Mouse (Mus musculus) ovary, adult 18-20 months (tissue): ENCODE measurements around the gene Nbr1.
"Not testable (repeated sequence)": the region's sequence is repeated elsewhere in the genome, so short reads cannot be mapped to it uniquely, and the experiment has no call there.

Experiments used
- DNase-seq: peaks from one replicate; pipeline ENCODE4 v3.0.0; 2022; ENCODE audit warnings: low spot score, mixed read lengths

The Nbr1 gene

DNA sequence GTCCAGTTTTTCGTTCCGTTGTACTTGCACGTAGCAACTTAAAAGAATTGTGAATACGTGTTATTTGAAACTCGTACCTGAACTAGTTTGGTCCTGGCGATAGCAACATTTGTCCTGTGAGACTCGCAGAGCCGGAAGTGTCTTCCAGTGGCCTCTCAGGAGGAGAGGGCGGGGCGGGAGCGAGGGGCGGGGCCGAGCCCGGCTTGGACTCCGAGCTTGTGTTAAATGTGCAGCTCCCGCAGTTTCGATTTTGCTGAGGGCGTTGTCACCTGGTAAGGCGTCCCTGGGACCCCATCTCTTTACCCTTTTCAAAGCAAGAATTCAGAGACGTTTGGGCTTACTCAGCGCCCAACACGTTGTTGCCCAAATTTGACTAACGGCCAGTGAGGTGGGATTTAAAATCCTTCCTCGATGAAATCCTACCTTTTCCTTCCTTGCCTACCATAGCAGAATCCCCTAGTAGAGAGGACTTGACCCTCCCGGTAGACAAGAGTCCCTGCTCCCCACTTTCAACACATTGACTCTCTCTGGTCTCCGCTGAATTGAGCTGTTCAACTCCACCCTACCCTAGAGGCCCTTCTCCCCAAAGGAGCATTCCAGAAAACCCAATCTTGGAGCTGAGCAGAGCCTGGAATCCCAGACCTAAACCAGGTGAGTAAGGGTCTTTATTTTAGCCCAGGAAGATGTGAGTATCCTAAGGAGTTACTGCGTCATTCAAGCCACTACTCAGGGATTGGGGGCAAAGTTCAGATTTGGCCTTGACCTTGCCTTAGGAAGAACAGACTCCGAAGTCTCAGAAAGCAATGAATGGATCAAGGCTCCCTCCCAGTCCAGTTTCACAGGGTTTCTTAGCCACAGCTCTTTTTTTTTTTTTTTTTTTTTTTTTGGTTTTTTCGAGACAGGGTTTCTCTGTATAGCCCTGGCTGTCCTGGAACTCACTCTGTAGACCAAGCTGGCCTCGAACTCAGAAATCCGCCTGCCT, 30.4 kb downstream of the Nbr1 start, which contains the start of gene Tmem106a:
Tmem106a (plus strand) TSS at position 189 of the 982 bp plus-strand sequence.
- peak; percentile 41 for DNase-seq

DNA sequence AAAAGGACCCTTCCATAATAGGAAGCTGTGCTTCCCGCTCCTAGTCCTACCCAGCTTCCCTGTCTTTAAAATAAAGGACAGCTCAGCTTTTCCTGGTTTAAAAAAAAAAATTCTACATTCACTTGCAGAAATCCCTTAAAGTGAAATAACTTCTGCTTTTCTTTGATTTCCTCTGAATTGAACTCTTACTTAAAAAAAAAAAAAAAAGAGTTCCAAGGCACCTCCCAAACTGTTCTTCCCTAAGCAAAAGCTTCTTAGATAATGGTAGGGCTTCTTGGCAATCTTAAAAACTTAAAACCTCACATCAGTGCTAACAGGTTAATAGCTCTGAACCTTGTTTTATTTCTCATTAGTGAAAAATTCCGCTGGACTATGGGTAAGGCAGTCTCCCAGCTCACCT, 31.3 kb downstream of the Nbr1 start:
- DNase-seq, result no peak

DNA sequence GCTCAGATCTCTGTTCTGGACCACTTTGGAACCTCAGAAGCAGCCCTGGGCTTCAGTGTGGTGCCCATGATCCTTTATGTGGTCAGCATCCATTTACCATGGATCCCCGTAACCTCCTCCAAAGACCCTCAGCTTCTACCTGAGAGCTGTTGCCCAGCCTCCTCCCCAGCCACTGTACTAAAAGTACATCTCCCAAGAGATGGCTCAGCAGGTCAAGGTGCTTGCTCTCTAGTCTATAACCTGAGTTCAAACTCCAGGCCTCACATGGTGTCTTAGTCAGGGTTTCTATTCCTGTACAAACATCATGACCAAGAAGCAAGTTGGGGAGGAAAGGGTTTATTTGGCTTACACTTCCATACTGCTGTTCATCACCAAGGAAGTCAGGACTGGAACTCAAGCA, 33.1 kb downstream of the Nbr1 start:
- not testable (repeated sequence) for DNase-seq

DNA sequence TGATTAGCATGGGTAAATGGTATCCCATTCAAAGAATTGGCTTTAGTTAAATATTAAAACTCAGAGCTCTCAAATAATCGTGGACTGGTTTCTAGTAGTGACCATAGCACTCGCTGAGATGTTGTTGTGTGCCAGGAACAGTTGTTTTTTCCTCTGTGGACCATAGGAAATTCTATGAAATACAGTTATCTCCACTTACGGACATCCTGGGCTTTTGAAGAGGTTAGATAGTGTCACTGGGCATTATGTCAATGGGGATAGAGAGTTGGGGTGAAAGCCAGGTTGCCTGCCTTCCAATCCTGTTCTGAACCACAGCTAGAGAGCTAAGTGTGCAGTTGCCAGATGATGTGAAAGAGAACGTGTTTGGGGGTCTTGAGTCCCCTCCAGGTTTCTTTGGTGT, 33.9 kb downstream of the Nbr1 start:
- no peak for DNase-seq

DNA sequence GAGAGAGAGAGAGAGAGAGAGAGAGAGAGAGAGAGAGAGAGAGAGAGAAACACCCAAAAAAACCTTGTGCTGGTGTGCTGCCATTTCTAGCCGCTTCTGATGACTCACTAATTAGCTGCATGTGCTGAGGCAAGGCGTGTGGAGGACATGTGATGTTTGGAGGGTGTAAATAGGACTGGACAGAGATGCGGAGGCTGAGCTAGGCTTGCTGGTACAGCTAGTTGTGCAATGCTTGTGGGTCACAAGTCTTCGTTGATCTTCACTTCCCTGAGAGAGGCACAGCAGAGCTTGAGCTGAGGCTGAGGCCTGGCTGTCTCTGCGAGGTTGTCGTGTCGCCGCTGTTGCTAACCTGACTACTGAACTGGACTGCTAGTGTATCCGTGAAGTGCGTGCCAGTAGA, 35.7 kb downstream of the Nbr1 start:
- peak; percentile 16 for DNase-seq

DNA sequence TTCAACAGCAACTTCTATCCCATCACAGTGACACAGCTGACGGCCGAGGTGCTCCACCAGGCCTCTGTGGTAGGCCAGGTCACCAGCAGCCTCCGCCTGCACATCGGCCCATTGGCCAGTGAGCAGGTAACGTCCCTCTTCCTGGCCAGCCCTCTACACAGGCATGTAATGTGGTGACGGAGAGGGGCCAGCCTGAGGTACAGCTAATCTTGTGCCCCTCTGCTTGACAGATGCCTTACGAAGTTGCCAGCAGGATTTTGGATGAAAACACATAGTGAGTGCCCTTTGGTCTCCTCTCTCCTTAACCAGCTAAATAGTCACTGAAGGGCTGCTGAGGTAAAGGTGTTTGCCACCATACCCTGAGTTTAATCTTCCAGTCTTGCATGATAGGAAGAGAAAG, 36.9 kb downstream of the Nbr1 start:
- DNase-seq, result no peak

DNA sequence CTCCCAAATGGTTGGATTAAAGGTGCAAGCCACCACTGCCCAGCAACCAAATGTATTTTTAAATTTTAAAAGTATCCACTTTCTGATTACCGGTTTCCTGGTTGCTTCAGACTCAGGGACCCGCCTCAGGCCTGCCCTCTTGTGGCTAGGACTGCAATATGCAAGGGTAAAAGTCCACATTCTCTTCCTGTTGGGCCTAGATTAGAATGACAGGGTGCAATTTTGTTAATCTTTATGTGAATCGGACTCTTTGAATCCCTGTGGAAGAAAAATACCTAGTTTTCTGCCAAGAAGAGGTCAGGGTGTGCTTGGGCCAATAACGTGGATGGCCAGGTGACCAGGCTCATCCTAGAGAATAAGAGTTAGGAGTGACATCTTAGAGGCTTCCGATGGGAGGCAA, 37.5 kb downstream of the Nbr1 start:
- no peak for DNase-seq

DNA sequence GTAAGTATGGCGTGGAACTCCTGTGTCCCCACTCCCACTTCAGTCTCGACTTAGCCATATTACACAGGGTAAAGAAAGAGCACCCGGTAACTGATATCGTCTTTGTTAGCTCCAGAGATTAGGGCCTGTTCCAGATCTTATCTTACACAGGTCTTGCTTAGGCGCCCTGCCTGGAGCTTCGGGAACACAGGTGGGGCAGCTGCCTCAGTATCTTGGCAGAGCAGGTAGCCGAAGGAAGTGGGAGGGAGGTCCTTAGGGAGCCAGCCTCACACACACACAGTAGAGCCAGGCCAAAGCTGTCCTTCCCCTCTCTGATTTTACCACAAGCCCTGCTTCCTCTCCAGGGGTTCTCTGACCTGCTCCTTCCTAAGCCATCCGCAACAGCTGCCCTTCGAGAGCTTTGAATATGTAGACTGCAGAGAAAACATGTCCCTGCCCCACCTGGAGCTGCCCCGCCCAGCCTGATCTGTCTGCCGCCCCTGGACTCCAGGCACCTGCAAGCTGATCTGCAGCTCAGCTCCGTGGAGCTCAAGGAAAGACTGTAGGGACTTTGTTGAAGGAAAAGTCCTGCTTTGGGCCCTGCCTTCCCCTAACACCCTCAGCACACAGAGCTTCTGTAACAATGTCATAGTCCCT, 38.2 kb downstream of the Nbr1 start:
- DNase-seq, result no peak

DNA sequence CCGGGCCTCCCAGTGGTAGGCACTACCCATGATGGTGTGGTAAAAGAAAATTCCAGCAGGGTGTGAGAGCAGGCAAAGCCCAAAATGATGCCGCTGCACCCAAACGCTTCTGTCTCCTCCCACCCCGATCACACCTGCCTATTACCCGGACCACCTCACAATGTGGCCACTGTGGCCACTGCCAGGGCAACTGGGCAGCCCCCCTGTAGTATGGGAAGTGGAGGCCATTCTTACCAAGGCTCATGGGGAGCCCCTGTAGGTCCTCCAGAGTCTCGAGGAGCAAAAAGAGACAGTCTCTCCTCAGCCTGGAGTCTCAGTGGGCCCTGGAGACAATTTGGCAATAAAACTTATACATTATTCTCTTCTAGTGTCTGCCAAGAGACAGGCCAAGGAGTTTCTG, 47.2 kb downstream of the Nbr1 start, which contains the start of gene Gm11634:
Gm11634 (minus strand) TSS at position 101 of the 400 bp plus-strand sequence.
- no peak for DNase-seq

DNA sequence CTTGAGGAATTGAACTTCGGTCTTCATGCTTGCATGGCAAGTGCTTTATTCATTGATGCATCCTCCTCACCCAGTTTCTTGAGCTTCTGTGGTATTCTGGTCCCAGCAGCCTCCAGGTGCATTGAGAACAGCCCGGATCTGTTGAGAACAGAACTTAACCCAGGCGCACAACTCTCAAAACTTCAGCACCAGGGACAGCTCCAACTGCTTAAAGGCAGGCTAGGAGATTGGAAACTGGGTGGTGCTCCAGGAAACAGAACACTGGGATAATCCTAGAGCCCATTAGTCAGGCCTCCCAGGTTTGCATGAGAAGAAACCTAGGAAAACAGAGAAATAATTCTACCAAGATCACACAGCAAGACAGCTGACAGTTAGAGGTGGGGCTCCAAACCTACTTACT, 50.5 kb downstream of the Nbr1 start:
- DNase-seq, result peak; percentile 18

DNA sequence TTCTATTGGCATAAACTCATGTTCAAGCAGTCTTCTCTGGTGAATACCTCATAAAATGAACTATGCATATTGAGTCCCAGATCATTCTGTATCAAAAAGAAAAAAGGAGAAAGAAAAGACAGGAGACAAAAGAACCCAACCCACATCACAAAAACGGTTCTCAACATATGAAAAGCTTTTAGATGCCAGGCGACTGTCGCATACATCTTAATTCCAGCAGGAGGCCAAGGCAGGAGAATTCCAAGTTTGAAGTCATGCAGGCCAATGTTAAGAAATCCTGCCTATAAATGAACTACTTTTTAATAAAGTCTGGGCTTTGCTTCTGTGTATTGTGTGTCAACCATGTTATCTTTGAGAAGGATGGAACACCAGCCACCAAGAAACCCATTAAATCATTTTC, 52.2 kb downstream of the Nbr1 start:
- DNase-seq, result no peak

DNA sequence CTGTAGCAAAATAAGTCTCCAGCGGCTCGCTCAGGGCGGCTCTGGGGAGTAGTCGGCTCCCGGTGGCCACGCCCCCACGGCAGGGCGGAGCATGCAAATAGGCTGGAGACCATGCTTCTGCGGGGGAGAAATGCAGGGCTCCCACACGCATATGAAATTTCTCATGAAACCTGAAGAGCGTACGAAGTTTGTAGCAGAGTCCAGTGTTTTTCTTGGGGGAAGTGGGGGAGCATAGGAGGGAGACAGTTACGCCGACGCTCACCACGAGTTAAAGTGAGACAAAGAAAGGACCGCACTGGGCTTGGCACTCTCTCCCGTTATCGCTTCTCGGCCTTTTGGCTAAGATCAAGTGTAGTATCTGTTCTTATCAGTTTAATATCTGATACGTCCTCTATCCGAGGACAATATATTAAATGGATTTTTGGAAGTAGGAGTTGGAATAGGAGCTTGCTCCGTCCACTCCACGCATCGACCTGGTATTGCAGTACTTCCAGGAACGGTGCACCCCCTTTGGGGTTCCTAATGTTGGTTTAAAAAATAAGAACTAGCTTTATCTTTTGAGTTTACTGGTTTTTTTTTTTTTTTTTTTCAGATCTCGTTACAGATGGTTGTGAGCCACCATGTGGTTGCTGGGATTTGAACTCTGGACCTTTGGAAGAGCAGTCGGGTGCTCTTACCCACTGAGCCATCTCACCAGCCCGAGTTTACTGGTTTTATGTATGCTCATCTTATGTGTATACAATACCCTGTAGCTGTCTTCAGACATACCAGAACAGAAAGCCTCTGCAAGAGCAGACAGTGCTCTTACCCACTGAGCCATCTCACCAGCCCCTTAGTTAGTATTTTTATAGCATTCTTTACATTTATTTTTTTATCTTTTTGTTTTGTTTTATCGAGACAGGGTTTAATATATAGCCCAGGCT, 52.8 kb downstream of the Nbr1 start:
- DNase-seq, result peak; percentile 55

DNA sequence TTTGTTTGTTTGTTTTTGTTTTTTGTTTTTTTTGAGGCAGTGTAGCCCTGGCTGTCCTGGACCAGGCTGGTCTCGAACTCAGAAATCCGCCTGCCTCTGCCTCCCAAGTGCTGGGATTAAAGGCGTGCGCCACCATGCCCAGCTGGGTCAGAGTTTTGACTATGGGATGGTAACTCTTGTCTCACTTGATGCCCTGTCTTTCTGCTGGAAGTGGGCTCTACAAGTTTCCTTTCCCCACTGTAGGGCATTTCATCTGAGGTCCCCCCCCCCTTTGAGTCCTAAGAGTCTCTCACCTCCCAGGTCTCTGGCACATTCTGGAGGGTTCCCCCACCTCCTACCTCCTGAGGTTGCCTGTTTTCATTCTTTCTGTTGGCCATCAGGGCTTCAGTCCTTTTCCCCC, 55.2 kb downstream of the Nbr1 start:
- DNase-seq, result not testable (repeated sequence)

DNA sequence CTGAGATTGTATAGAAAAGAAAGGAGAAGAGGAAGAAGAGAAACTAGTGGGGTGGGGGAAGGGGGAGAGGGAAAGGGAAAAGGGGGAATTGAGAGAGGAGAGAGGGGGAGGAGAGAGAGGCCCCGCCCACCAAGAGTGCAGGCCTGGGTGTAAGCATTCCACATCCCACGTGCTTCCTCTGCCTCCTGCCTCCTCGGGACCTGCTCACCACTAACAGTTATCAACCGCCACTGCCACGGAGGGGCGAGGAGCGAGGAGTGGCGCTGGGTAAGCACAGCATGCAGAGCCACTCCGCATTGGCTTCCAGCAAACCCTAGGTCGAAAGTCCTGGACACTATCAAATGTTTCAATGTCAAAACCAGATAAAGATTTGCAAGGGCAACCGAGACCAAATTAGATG, 58.5 kb downstream of the Nbr1 start:
- DNase-seq, result no peak

DNA sequence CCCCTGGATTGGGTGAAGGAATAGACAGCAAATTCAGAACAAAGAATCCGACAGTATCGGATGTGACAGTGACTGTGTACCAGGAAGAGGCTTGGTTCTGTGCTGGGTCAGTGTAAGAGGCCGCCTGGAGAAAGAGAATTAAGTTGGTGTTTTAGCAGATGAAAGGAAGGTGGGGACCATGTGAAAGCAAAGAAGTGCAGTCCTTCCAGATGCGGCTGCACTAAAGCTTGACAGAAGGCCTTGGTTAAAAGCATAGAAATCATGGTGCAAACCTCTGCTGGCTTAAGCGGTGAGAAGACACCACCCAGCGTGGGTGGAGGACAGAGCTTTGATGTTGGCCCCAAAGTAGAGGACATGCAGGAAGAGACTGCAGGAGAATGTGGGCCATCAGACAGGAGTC, 61.6 kb downstream of the Nbr1 start:
- DNase-seq, result no peak

DNA sequence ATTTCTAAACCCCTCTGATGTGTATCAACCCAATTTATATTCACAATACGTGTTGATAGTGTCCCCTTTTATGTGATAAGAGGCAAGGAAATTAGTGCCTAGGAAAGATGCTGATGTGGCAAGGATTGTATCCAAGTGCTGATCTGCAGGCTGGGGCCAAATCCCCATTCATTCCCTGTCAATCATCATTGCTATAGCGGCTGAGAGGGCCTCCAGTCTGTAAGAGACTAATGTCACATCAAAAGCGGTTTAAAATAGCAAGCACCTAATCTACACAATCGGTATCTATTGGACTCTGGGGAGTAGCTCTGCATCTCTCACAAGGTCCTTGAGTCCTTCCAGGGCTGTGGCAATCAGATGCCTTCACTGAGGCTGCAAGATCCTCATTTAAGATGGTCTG, 62.2 kb downstream of the Nbr1 start:
- DNase-seq, result no peak

DNA sequence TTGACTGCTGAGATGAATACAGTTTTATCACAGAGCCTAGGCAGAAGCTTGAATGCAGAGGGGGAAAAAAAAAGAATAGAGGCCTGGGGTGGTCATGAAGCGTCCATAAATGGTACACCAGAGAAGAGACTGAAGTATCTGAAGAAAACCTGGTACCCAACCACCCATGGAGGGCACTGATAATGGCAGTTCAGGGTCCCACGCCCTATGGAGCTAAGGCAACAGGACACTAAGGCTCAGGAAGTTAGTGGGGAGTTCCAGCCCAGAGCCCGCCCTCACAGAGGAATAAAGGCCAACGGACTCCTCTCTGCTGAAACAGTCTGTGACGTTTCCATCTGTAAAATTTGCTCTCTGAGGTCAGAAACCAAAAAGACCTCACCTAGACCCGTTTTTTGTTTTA, 63.4 kb downstream of the Nbr1 start:
- no peak for DNase-seq

DNA sequence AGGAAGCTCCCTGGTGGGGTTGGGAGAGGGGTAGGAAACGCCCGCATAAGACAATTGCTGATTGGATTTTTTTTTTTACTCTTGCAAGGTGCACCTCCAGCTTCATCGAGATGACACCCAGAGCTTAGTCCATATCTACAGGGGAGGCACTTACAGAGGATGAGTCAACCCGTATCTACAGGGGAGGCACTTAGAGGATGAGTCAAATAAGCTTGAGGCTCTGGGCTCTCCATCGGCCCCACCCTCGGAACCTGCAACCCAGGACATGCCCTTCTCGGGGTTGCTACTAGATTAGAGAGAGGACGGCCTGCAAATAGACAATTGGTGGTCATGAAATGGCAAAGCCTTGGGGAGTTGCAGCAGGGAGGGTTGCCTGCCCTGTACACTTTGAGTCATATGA, 64.2 kb downstream of the Nbr1 start:
- no peak for DNase-seq

DNA sequence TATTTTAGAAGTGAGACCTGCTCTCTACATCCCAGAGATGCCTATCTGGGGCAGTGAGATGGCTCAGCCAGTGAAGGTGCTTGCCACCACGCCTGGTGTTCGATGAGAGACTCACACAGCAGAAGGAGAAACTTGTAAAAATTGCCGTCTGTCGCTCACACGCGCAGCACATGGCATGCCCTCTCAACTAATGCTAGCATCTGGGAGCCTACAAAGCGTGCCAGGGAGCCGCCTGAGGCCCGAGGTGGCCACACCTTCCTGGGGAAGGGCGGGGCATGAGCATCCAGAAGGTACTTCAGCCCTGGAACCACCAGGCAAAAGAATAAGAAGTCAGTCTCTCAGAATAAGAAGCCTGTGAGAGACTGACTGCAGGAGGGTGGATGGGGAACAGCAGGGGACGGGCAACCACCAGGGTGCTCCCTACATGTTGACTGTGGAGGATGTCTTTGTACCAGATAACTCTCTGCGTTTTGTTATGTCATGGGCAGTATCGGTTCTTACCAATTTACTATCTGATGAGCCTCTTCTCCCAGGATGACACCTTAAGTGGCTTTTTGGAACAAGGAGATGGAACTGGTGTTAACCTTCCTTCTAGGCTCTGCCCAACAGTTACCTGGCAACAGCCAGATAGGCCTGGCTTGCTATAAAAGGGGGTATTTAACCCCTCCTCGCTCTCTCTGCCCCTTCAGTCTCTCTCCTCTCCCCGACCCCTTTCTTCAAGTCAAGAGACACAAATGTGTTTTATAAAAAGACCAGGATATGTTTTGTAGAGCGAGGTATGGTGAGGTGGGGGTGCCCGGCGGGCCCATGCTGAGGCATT, 65.2 kb downstream of the Nbr1 start:
- no peak for DNase-seq

DNA sequence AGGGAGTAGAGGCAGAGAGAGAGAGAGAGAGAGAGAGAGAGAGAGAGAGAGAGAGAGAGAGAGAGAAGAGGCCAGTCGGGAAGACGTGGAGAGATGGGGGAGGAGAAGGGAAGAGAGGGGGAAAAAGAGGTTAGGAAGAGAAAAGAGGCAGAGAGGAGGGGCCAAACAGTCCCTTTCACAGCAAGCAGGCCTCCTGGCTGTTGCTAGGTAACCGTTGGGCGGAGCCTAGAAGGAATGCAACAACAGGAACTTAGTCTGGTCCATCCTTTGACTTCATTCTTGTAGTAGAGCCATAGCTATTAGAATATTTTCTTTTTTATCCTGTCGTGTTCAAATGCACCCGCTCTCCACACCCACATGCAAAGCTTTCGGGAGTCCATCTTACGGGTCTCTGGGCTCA, 65.9 kb downstream of the Nbr1 start:
- peak; percentile 50 for DNase-seq

DNA sequence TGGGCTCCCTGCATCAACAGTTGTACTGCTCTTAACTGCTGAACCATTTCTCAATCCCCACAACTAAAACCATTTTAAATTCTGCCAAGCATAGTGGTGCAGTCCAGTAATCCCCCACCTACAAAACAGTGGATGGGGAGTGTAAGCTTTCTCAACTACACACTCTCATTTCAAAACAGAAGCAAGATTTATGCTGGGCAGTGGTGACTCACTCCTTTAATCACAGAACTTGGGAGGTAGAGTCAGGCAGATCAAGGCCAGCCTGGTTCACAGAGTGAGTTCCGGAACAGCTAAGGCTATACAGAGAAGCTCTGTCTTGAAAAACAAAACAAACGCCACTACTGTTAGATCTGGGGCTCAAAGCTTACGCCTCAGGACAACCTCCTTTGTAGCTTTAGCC, 66.6 kb downstream of the Nbr1 start:
- no peak for DNase-seq
